Mouse (Mus musculus) thymus, adult 2 months (tissue): ENCODE measurements around the gene Slc12a3.

Source experiments
- CTCF ChIP-seq: fragments of 200-500 bp; IDR thresholded peaks from 2 replicates; pipeline ENCODE4 v1.5.1; 2012; ENCODE audit warnings: mild to moderate bottlenecking, control low read depth, low read length, moderate library complexity, borderline replicate concordance; ENCODE audit not compliant: control insufficient read depth, poor library complexity, insufficient read depth; ENCODE audit errors: extremely low read depth
- POLR2A ChIP-seq: fragments of 200-500 bp; IDR thresholded peaks from 2 replicates; pipeline ENCODE4 v1.6.1; 2012; ENCODE audit warnings: mild to moderate bottlenecking, low read length, control low read depth, moderate library complexity; ENCODE audit not compliant: control insufficient read depth, poor library complexity, insufficient read depth; ENCODE audit errors: extremely low read depth

- no peak for TF ChIP-seq CTCF
- TF ChIP-seq POLR2A: no peak
Observed at GRCm38 (mm10) chr8:94370839-94371238, 41.8 kb downstream of the Slc12a3 start.
